Mouse (Mus musculus) hindbrain, embryonic 14.5 days (tissue): ENCODE results near the gene Ube2v1. TPM values are rescaled to one million over a fixed set of nuclear protein-coding genes. Genes with fewer than 3 reads are reported as not detected.

Source experiments
- ATAC-seq: fragments of 200-750 bp; cut with Nextera tagmentation; 2 replicates; pipeline ENCODE4 v1.8.0; 2017; ENCODE audit warnings: moderate number of reproducible peaks, mild to moderate bottlenecking, moderate TSS enrichment, moderate library complexity; ENCODE audit not compliant: low FRiP score
- DNase-seq: peaks from one replicate; pipeline ENCODE4 v3.0.0-alpha.2; 2015; ENCODE audit warnings: low spot score
- H3K27ac ChIP-seq: fragments of 300-500 bp; sonication (generic); 2 replicates; pipeline ENCODE4 v1.5.1; 2014; ENCODE audit warnings: mild to moderate bottlenecking, moderate library complexity
- H3K27me3 ChIP-seq: fragments of 300-500 bp; sonication (generic); 2 replicates; pipeline ENCODE4 v1.6.1; 2014; ENCODE audit warnings: mild to moderate bottlenecking, low read length, mixed read lengths; ENCODE audit not compliant: control insufficient read depth, insufficient read depth
- H3K36me3 ChIP-seq: fragments of 300-500 bp; sonication (generic); replicated peaks from 2 replicates; pipeline ENCODE4 v1.6.1; 2014; ENCODE audit not compliant: control insufficient read depth, insufficient read depth
- H3K4me1 ChIP-seq: fragments of 300-500 bp; sonication (generic); replicated peaks from 2 replicates; pipeline ENCODE4 v1.6.1; 2014; ENCODE audit warnings: antibody characterized with exemption, low read length, mixed read lengths; ENCODE audit not compliant: control insufficient read depth, insufficient read depth
- H3K4me2 ChIP-seq: fragments of 300-500 bp; sonication (generic); replicated peaks from 2 replicates; pipeline ENCODE4 v1.6.1; 2014; ENCODE audit warnings: mild to moderate bottlenecking, moderate library complexity
- H3K4me3 ChIP-seq: fragments of 300-500 bp; sonication (generic); replicated peaks from 2 replicates; pipeline ENCODE4 v1.5.1; 2014; ENCODE audit warnings: mild to moderate bottlenecking, low read length
- H3K9ac ChIP-seq: fragments of 300-500 bp; sonication (generic); 2 replicates; pipeline ENCODE4 v1.6.1; 2014
- H3K9me3 ChIP-seq: fragments of 300-500 bp; sonication (generic); 2 replicates; pipeline ENCODE4 v1.6.1; 2016; ENCODE audit warnings: low read length; ENCODE audit not compliant: control insufficient read depth
- WGBS: fragments of 180-500 bp; shearing (Covaris S2); extraction: QIAGEN DNeasy Blood & Tissue Kit; methylation state at CpG from one replicate; pipeline ENCODE4 v1.1.7; 2014; 5-methylcytosine and 5-hydroxymethylcytosine counted together
- polyA plus RNA-seq: library from polyadenylated mRNA; unstranded; fragments of >200 nt; fragmentation: Nextera tagmentation; extraction: Ambion mirVana; gene quantifications from 2 replicates; pipeline ENCODE4 v1.2.1, GENCODE M21; 2014

Gene Ube2v1
- polyA plus RNA-seq = 302 and 313 TPM in 2 replicates

DNA sequence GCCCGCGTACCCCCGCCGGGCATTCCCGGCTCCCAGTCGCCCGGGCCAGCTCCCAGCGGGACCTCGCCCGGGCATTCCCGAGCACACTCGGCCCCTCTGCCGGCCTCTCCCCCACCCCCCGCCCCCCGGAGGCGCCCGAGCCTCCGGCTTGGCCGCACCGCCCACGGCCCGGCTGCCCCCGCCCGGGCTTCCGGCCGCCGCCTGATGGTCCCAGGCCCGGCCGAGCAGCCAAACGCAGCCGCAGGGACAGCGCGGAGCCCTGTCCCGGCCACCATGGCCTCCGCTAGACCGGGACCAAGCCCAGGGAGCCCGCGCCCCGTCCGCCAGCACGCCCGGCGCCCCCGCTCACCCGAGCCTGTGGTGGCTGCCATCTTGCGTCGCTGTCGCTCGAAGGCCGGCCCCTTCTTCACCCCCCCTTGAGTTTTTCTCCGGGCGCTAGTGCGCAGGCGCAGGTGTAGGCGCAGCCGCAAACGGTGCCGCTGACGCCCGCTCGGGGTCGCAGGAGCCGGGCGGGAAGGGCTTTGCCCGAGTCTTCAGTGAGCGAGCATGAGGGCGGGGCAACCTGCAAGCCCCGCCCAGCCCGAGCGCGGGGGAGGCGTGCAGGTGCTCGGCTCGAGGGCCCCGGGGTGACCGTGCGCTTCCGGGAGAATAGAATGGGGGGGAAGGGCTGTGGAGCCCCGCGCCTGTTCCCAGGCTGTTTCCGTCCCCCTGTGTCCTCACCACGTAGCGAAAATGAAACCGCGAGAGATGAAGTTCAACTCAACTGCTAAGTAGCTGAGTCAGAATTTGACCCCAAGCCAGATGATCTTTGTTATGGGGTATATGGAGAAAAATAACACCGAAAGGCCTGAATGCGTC is at the start of gene Ube2v1:
TSS of gene Ube2v1 (minus strand) at position 505 of the 858 bp plus-strand sequence.
- peak within 1 kb of the TSS; percentile 94 for H3K9ac ChIP-seq
- peaks cover 32% of the 10 kb centered on the region for H3K4me1 ChIP-seq
- H3K36me3 ChIP-seq = no peaks in the 10 kb centered on the region; the same call in 1 of the 2 replicates
- H3K4me2 ChIP-seq = peak within 1 kb of the TSS; percentile 88
- H3K27ac ChIP-seq = peak within 1 kb of the TSS; percentile 88
- H3K9me3 ChIP-seq = no peaks in the 10 kb centered on the region
- peak; percentile 98 for DNase-seq
- peak within 1 kb of the TSS; percentile 85 for H3K4me3 ChIP-seq
- WGBS = under 1% methylated on average over 72 of the region's 87 CpGs
- peak; percentile 84 for ATAC-seq
- no peaks in the 10 kb centered on the region for H3K27me3 ChIP-seq

DNA sequence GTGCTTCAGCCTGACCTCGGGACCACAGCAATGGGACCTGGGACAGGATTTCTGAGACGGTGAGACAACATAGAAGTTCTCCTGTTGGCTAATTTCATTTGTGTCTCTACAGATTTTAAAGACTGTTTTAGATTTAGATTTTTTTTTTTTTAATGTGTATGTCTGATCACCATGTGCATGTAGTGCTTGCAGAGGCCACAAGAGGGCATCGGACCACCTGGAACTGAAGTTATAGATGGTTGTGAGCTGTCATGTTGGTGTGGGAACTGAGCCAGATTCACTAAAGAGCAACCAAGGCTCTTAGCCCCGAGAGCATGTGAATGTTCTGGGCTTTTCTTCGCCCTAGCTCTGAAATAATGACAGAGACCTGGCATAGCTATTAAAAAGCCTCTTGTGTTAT is 48.8 kb upstream of the Ube2v1 start:
- 49% methylated on average over 5 of the region's 5 CpGs for WGBS

DNA sequence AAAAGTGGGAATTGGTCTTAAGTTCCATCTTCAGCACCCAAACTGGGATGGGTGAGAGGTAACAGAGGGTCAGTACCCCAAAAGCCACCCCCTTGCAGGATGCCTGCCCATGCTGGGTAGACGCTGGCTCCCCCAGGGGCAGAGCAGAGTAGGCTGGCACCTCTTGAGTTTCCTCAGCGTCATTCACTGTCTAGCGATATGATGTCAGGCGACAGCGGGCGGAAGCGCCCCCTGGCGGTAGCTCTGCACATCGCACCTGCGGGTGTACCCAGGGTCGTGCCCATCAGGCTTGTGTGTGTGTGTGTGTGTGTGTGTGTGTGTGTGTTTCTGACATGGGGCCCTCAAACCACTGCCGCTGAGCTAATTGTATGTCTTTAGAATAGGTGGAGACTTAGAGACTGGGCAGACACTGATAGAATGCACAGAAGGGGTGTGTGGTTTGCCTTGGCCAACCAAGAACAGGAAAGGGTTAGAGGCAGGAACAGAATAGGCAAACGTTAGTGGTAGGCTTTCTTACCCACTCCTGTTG is 48.1 kb upstream of the Ube2v1 start:
- no peak overlapping the region for H3K27ac ChIP-seq
- H3K4me3 ChIP-seq = no peak overlapping the region
- no peaks in the 10 kb centered on the region for H3K4me1 ChIP-seq
- H3K27me3 ChIP-seq = no peaks in the 10 kb centered on the region
- H3K9ac ChIP-seq = no peak overlapping the region
- peak; percentile 85 for DNase-seq
- H3K9me3 ChIP-seq = no peaks in the 10 kb centered on the region
- H3K36me3 ChIP-seq = no peaks in the 10 kb centered on the region
- WGBS = 3% methylated on average over 13 of the region's 13 CpGs
- ATAC-seq = peak; percentile 61; the same call in 1 of the 2 replicates
- no peak overlapping the region for H3K4me2 ChIP-seq

More for the DNA sequence above, 48.8 kb upstream of the Ube2v1 start:
- no peaks in the 10 kb centered on the region for H3K4me1 ChIP-seq
- H3K9me3 ChIP-seq = no peaks in the 10 kb centered on the region
- no peak overlapping the region for H3K27ac ChIP-seq
- no peaks in the 10 kb centered on the region for H3K36me3 ChIP-seq
- H3K4me3 ChIP-seq = no peak overlapping the region
- no peaks in the 10 kb centered on the region; the same call in 1 of the 2 replicates for H3K27me3 ChIP-seq
- ATAC-seq (no peak), DNase-seq (no peak)
- no peak overlapping the region for H3K4me2 ChIP-seq
- H3K9ac ChIP-seq = no peak overlapping the region

DNA sequence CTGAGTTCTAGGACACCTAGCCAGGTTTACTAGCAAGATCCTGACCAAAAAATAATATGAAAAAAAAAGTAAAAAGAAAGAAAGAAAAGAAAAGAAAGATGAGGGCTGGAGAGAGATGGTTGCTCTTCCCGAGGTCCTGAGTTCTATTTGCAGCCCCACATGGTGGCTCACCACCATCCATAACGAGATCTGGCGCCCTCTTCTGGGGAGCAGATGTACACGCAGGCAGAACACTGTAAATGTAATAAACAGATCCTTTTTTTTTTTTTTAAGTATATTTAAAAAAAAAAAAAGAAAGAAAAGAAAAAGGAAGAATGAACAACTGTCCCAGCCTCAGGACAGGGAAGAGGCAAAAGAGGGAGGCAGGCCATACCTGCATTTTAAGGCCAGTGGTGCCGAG is 46.7 kb upstream of the Ube2v1 start:
- 46% methylated on average over 5 of the region's 5 CpGs for WGBS
- Histone ChIP-seq H3K9me3 (no peaks in the 10 kb centered on the region), H3K36me3 (no peaks in the 10 kb centered on the region), H3K4me3 (no peak overlapping the region), H3K9ac (no peak overlapping the region), H3K27me3 (no peaks in the 10 kb centered on the region), H3K4me2 (no peak overlapping the region), H3K27ac (no peak overlapping the region), H3K4me1 (no peaks in the 10 kb centered on the region)
- no peak for ATAC-seq
- DNase-seq = no peak

DNA sequence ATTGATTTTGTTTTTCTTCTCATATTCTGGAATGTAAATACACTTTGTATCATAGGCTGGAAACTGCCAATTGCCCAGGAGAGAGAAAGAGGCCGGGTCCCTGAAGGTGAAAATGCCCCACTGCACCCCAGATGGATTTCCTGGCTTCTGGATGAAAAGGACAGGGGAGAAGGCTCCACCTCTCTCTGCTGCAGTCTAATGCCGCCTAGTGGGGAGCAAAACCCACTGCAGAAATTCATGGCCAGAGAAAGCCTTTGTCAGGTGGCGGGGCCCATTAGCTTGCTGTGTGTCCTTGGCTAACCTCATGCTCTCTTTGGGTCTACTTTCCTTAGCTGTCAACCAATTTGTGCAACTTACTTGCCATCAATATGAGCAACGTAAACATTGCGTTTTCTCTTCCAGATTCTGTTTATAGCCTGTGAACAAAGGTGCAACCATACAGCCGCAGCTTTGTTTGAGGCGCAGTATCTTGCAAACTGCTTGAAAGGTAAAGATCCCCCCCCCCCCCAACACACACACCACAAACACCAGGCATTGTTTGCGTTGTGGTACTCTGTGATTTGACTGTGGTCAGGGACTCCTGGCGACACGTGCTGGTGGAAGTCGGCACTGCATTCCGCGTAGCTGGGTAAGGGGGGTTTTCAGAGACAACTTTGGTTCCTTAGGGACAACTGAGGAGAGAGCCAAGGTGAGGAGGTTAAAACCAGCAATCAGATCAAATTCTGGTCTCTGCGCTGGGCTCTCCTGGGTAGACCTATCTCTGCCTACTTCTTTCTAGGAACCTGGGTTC is 43.4 kb upstream of the Ube2v1 start:
- no peaks in the 10 kb centered on the region for H3K36me3 ChIP-seq
- H3K9ac ChIP-seq = no peak overlapping the region
- no peaks in the 10 kb centered on the region for H3K4me1 ChIP-seq
- no peak overlapping the region for H3K4me2 ChIP-seq
- WGBS = 44% methylated on average over 14 of the region's 14 CpGs
- no peak overlapping the region for H3K4me3 ChIP-seq
- DNase-seq = no peak
- H3K9me3 ChIP-seq = no peaks in the 10 kb centered on the region
- ATAC-seq = no peak
- H3K27me3 ChIP-seq = no peaks in the 10 kb centered on the region
- no peak overlapping the region for H3K27ac ChIP-seq

DNA sequence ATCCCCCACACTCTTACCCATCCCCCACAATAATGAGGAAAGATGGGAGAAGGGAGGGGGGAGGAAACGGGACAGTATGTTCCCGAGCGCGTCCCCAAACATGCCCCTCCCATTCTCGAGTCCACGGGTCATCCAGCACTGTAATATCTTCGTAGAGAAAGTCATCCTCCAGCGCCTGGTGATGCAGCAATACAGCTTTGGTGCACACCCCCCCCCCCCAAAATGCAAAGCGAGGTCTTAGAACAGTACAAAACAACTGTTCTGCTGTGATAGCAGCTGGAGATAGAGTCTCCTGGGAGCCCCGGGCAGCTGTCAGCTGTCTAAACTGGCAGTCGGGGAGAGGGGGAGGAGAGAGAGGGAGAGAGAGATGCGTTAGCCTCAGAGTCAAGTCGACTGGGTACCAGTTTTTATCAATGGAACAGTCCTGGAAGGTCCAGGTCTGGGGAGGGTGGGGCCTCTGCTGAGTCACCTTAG is 40.4 kb upstream of the Ube2v1 start:
- peak; percentile 62 for DNase-seq
- WGBS = 16% methylated on average over 13 of the region's 13 CpGs
- ATAC-seq = peak; percentile 43; the same call in 1 of the 2 replicates

DNA sequence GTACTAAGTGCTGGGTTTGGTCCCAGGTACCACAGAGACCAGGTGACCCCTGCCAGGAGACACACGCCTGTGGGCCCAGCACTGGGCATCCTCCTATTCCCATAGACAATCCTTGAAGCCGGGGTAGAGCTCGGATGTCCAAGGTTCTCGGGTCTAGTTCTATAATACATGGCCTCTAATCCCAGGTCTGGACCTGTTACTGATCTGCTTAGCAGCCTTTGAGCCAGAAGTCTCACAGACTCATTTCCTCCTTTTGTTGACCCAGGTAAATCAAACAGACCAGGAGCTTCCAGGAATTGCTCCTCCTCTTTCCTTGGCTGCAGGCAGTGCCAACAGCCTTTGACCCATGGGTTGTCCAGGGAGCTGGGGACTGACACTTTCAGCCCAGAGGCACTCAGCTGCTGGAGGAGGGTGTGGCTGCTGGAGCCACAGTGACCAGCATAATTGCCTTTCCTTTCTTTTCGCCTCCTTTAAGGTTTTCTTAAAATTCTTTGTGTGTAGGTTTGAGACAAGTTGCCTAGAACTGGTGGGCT is 39.3 kb upstream of the Ube2v1 start:
- no peaks in the 10 kb centered on the region for H3K9me3 ChIP-seq
- H3K4me2 ChIP-seq = no peak overlapping the region
- no peaks in the 10 kb centered on the region for H3K36me3 ChIP-seq
- DNase-seq (no peak), ATAC-seq (no peak)
- H3K27me3 ChIP-seq = no peaks in the 10 kb centered on the region
- no peak overlapping the region for H3K9ac ChIP-seq
- H3K4me3 ChIP-seq = no peak overlapping the region
- no peaks in the 10 kb centered on the region for H3K4me1 ChIP-seq
- WGBS = 89% methylated on average over 5 of the region's 5 CpGs
- no peak overlapping the region for H3K27ac ChIP-seq

More for the DNA sequence above, 40.4 kb upstream of the Ube2v1 start:
- Histone ChIP-seq H3K27me3 (no peaks in the 10 kb centered on the region), H3K4me2 (no peak overlapping the region; the same call in 1 of the 2 replicates), H3K4me3 (no peak overlapping the region), H3K27ac (no peak overlapping the region), H3K9me3 (no peaks in the 10 kb centered on the region), H3K36me3 (no peaks in the 10 kb centered on the region), H3K9ac (no peak overlapping the region), H3K4me1 (no peaks in the 10 kb centered on the region)

DNA sequence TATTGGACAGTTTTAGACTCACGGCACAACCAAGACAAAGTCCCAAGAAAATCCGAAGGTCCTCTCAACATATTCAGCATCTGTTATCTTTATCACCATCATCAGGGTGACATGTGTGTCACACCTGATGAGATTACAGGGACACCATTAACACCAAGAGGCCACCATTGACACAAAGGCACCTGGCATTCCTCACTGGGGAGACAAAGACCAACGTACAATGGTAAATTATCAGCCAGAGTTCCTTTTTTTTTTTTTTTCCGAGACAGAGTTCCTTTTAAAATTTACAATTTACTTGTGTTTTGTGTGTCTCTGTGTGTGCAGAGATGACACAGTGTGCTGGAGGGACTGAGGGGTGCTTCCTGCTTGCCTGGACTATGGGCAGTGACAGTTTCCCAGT is 37.5 kb upstream of the Ube2v1 start:
- ATAC-seq = no peak

More for the DNA sequence above, 37.5 kb upstream of the Ube2v1 start:
- Histone ChIP-seq H3K9ac (no peak overlapping the region), H3K9me3 (no peaks in the 10 kb centered on the region), H3K27me3 (0 out of 2 replicates have a peak, but pooled peaks cover 3% of the 10 kb centered on the region), H3K36me3 (no peaks in the 10 kb centered on the region), H3K4me3 (no peak overlapping the region), H3K4me2 (no peak overlapping the region), H3K4me1 (no peaks in the 10 kb centered on the region), H3K27ac (no peak overlapping the region)
- WGBS = 80% methylated on average over 4 of the region's 4 CpGs
- no peak for DNase-seq
